Mouse (Mus musculus) forelimb bud, embryonic 11.5 days (tissue): ENCODE data around the gene Agbl3.

ENCODE experiments used
- DNase-seq: peaks from one replicate; pipeline ENCODE4 v3.0.0-alpha.2; 2012; ENCODE audit warnings: low read depth, low spot score

Agbl3 gene

GRCm38 (mm10) chr6:34874101-34874921 lies 94.1 kb downstream of the Agbl3 start:
- no peak for DNase-seq

GRCm38 (mm10) chr6:34875268-34875761 lies 95.1 kb downstream of the Agbl3 start:
- no peak for DNase-seq

GRCm38 (mm10) chr6:34875966-34876834 lies 96.0 kb downstream of the Agbl3 start:
- no peak for DNase-seq

- DNase-seq: no peak
These were observed 96.6 kb downstream of the Agbl3 start for GRCm38 (mm10) chr6:34876835-34877156.

DNA sequence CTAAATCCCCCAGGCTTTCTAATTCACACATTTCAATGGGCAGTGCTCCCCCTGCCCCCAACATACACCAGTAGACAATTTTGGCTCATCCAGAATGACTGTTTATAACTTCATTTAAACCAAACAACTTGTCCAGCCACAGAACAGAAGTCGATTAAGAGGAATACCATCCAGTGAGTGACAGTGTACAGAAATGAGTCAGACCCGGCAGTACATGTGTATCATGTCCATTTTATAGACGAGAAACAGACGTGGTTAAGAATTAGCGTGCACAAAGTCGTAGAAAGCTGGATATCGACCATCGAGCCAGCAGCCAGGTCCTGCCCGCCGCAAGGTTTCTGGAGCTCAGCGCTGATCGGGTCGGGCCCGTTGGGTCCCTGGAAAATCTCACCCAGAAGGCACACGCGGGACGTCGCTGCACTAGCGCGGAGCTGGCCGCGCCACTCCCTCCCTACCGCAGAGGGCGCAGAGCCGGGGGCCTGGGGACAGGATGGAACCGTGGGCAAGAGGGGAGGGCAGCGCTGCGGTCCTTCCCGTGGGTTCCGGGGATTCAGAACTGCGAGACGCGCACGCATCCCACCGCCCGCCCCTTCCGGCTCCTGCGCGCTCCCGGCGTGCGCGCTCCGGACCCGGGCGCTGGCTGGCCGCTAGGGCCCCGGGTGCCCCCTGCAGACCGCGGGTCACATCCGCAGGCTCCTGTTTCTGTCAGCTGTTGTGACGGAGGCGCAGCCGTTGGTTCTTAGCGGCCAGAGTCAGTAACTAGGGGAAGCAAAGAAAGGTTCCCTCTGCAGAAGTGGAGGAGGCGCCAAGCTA lies 97.5 kb downstream of the Agbl3 start, which contains the start of gene Cyren:
Cyren (minus strand) TSS at position 552 of the 813 bp plus-strand sequence.
- DNase-seq: peak; percentile 93

DNA sequence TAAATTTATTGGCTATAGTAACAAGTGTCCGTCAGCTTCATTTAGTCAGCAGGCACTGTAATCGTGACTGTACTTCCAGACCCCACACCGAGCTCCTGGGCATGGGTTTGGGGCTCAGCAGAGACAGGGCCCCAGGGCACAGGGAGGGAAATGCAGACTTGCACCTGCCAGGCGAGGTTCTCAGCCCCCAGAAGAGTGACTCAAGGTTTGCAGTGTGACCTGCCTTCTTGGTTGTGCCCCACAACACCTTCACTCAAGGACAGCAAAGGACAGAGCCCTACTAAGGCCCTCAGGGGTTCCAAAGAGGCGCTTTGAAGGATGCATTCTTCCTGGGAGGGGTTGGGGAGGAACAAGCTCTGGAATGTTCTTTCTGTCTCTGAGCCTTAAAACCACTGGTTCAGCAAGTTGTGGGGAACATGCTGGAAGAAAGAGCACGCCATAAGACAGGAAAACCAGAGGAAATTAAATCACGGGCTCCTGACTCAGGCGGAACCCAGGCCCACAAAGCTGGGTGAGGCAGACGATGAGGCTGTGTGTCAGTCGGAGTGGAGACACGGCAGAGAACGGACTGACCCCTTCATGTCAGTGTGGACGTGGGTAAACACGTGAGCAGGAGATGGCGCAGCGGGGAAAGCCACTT lies 99.0 kb downstream of the Agbl3 start:
- DNase-seq: no peak

- no peak for DNase-seq
These were observed 99.8 kb downstream of the Agbl3 start for GRCm38 (mm10) chr6:34879911-34880475.

DNA sequence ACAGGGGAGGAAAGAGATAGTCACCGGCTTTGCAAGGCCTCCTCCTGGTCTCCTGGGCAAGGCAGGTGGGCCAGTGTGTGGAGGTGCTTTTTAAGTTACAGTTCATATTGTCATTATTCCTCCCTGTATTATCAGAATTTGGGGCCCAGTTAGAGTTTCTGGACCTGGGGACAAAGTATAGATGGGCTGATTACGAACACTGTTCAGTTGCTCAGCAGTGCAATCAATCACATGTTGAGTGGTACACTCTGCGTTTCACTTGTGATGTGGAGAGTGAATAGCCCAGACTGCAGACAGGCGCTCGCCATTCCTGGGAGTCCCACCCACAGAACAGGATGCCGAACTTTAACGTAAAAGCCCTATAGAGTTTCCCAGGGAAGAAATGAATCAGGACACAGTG lies 104.5 kb downstream of the Agbl3 start:
- DNase-seq: no peak

GRCm38 (mm10) chr6:34887131-34887850 lies 107.1 kb downstream of the Agbl3 start:
- no peak for DNase-seq

- no peak for DNase-seq
These were observed 109.0 kb downstream of the Agbl3 start for GRCm38 (mm10) chr6:34889185-34889584.

DNA sequence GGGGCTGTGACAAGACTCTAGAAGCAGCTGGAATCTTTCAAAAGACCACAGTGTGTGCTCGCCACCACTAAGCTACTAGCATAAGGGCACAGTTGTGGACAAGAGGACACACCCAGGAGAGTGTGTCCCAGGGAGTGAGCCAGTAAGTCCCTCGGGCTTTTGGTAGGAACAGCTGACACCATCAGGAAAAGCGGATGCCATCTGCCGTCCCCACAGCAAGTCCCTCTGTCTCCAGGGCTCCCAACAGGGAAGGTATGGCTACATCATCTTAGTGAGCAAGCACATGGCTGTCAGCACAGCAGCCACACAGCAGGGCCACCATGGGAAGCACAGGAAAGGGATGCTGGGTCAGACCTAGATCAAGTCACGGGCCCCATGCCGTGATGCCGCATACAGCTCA lies 115.3 kb downstream of the Agbl3 start:
- DNase-seq: no peak

DNA sequence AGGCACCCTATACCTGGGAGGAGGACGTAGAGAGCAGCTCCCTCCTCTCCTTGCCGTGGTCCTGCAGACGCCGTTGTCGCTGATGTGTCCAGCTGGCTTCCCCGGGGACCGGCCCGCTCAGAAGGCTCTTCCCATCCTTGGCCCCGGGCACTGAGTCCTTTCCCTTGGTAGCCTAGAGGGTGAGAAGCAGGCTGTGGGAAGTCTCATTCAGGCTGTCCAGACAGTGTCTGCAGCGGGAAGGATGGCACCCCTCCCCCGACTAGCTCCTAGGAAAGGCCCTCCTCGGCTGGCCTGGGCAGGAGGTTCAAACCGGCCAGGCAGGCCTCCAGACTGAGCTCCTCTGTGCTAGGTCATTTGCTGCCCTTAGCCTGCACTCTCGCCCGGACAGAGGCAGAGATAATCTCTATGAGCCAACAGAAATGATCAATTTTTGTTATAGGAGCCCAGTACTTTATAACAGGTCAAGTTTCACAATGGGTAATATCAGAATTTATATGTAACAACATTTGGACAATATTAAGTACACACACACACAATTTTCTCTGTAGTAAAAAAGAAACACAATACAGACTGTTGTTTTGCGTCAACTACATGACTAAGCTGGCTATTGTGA lies 116.0 kb downstream of the Agbl3 start:
- DNase-seq: no peak

- DNase-seq: no peak
These were observed 118.9 kb downstream of the Agbl3 start for GRCm38 (mm10) chr6:34899127-34899526.

DNA sequence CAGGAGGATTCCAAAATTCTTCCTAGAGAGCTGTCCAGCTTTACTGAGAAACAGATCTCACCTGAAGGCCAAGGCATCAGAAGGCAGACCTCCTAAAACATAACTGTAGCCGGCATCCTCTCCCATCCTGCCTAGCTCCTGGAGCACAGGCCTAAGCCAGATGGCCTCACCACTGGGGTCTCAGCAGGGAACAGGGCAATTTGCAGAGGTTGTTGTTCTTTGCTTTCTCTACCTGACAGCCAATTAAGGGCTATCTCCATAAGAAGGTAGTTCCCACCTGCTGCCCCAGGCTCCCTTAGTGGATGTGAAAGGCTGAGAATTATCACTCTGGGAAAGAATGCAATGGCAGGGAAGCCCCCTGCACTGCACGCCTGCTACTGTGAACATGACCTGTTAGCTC lies 120.8 kb downstream of the Agbl3 start:
- DNase-seq: no peak

DNA sequence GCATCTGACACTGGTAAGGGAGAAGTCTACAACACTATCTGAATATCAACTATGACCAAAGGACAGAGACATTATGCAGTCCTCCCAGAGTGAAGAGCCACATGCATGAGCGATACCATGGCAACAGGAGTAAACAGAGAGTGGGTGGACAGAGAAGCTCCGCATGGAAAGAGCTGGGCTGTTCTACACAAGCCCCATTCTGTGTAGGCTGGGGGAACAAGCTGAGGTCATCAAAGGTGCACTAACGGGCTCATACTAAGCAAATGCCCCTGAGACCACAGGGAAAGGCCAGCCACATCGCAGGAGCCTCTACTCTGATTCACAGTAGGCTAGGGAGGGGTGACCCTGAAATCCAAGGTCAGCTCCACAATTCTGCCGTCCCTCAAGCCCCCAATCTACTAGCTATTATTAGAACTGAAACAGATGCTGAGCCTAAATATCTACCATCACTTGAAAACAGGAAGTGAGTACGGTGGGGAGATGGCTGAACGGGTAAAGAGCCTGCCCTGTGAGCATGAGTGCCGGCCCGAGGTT lies 121.7 kb downstream of the Agbl3 start:
- no peak for DNase-seq

DNA sequence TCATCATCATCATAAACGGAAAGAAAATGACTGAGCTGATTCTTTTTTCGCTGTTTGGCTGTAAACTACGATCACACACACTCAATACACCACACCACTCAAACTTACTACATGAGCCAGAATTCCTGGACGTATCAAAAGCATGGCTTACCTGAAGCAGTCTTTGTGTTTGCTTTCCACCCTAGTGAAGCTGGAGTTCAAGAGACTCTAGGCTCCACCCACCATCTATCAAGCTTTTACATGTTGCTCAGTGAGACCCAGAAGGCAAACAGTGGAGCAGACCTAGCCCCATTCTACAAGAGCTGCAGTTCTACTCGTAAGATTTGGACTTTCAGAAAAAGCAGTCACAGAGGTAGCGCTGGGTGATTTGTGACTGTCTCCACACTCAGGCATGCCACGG lies 122.3 kb downstream of the Agbl3 start:
- no peak for DNase-seq

GRCm38 (mm10) chr6:34903441-34903840 lies 123.2 kb downstream of the Agbl3 start:
- no peak for DNase-seq

DNA sequence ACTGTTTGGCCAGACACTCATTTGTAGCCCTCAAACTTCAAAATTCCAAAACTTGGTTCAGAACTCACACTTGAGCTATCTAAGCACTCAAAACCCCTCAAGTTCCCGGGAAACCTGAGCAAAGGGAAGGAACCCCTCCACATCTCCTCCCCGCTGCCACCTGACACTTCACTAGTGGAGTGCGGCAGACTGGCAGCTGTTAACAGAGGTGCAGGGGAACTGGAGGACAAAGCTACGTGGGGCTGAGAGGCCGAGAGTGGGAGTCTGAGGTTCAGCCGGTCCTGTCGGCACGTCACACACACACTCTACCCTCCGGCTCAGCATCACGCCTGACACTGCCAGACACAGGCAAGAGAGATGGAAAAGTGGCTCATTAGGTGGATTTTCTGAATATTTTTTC lies 123.6 kb downstream of the Agbl3 start:
- no peak for DNase-seq

DNA sequence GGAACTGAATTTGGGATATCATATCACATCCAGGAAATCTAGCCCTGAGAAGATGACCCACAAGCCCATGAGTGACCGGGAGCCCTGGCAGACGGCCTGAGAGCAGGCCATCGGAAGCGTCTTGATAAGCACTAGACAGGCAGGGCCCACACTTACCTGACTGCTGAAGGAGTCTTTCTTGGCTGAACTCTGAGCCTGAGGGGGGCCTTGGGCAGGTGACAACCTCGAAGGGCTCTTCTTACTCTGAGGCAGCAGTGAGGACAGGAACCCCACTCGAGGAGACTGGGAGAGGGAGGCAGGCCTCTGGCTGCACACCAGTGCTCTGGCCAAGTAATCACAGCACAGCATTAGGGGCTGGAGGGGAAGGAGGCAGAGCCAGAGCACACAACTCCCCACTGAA lies 124.1 kb downstream of the Agbl3 start:
- DNase-seq: no peak

- DNase-seq: no peak
These were observed 125.9 kb downstream of the Agbl3 start for GRCm38 (mm10) chr6:34906125-34906524.
